Mouse (Mus musculus) left cerebral cortex, adult 8-10 months (tissue): ENCODE results near the gene Dync1i2. TPM values are rescaled to one million over a fixed set of nuclear protein-coding genes. Genes with fewer than 3 reads are reported as not detected.

Source experiments
- DNase-seq, 2 experiments: peaks; one replicate each; pipeline ENCODE4 v3.0.0; 2022; ENCODE audit warnings: low spot score in 2 of 2
- total RNA-seq, 4 experiments: library from RNA; stranded (reverse); gene quantifications; 2 replicates each; pipeline ENCODE4 v1.2.4; 2022

Gene Dync1i2
- total RNA-seq, 4 experiments from 2014 or later: 119 to 130 (median 126) TPM

- no peak for DNase-seq
Measured at GRCm38 (mm10) chr2:71203819-71204432, 7.6 kb upstream of the Dync1i2 start.

GRCm38 (mm10) chr2:71209041-71209755 lies 2.3 kb upstream of the Dync1i2 start:
- DNase-seq: no peak

GRCm38 (mm10) chr2:71211096-71211495 lies 410 bp upstream of the Dync1i2 start:
- no peak for DNase-seq

- no peak for DNase-seq
Measured at GRCm38 (mm10) chr2:71212360-71212726, 837 bp downstream of the Dync1i2 start.

GRCm38 (mm10) chr2:71221020-71221419 lies 9.5 kb downstream of the Dync1i2 start:
- no peak for DNase-seq

GRCm38 (mm10) chr2:71227398-71227797 lies 15.9 kb downstream of the Dync1i2 start:
- no peak for DNase-seq

- DNase-seq: no peak
Measured at GRCm38 (mm10) chr2:71229603-71230002, 18.1 kb downstream of the Dync1i2 start.

- DNase-seq: no peak
Measured at GRCm38 (mm10) chr2:71231951-71232350, 20.4 kb downstream of the Dync1i2 start.

- no peak for DNase-seq
Measured at GRCm38 (mm10) chr2:71232976-71233375, 21.5 kb downstream of the Dync1i2 start.

GRCm38 (mm10) chr2:71235420-71235819 lies 23.9 kb downstream of the Dync1i2 start:
- DNase-seq: no peak

GRCm38 (mm10) chr2:71236009-71236408 lies 24.5 kb downstream of the Dync1i2 start:
- no peak for DNase-seq

GRCm38 (mm10) chr2:71241505-71241904 lies 30.0 kb downstream of the Dync1i2 start:
- DNase-seq: no peak

- DNase-seq: no peak
Measured at GRCm38 (mm10) chr2:71242180-71242579, 30.7 kb downstream of the Dync1i2 start.

- DNase-seq: no peak
Measured at GRCm38 (mm10) chr2:71243058-71243672, 31.7 kb downstream of the Dync1i2 start.

GRCm38 (mm10) chr2:71244807-71245206 lies 33.3 kb downstream of the Dync1i2 start:
- no peak for DNase-seq

GRCm38 (mm10) chr2:71245416-71245815 lies 33.9 kb downstream of the Dync1i2 start:
- peak in 1 of 2 experiments; percentile 60 for DNase-seq

- DNase-seq: no peak
Measured at GRCm38 (mm10) chr2:71246096-71246495, 34.6 kb downstream of the Dync1i2 start.

GRCm38 (mm10) chr2:71248071-71248470 lies 36.6 kb downstream of the Dync1i2 start:
- DNase-seq: no peak

GRCm38 (mm10) chr2:71250841-71251240 lies 39.3 kb downstream of the Dync1i2 start:
- no peak for DNase-seq

- DNase-seq: no peak
Measured at GRCm38 (mm10) chr2:71254836-71255235, 43.3 kb downstream of the Dync1i2 start.

GRCm38 (mm10) chr2:71256581-71256980 lies 45.1 kb downstream of the Dync1i2 start:
- no peak for DNase-seq

- no peak for DNase-seq
Measured at GRCm38 (mm10) chr2:71264585-71264984, 53.1 kb downstream of the Dync1i2 start.

GRCm38 (mm10) chr2:71268691-71269090 lies 57.2 kb downstream of the Dync1i2 start:
- no peak for DNase-seq
